Comparison of ENCODE assay signal across 17 mouse cellular contexts in the genomic region with DNA sequence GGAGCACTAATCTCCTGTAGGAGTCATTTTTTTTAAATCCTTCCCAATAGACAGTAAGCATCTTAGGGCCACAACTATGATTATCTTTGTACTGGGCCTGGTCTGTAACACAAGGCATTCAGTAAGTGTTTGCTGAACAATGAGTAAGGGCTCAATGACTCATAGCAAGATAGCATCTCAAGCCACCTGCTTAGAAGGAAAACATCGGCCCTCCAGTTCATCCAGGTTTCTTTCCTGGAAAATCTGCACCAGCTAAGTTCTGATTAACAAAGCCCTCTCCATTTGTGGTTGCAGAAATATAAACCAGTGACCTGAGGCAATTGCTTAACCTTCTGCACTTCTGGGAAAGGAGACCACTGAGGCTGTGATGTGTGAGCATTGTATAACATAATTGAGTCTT. TPM values are rescaled to one million over a fixed set of nuclear protein-coding genes. Genes with fewer than 3 reads are reported as not detected.
"Had no signal": no experiment of that assay in that cellular context is flagged by ENCODE, and none has a peak within 500 bp of the region (broad histone marks: within the 10 kb centered on the region; RNA-seq: fewer than 3 reads in every experiment).

No protein-coding gene starts in this region.

- H3K36me3 ChIP-seq: midbrain, embryonic 12.5 days had no signal

- H3K9ac ChIP-seq: liver, embryonic 12.5 days; lung, embryonic 14.5 days; midbrain, embryonic 12.5 days had no signal

- H3K27me3 ChIP-seq: liver, embryonic 12.5 days; midbrain, embryonic 12.5 days had no signal

- H3K4me3 ChIP-seq: layer of hippocampus, adult 2 months; limb, embryonic 10.5 days; liver, embryonic 12.5 days; midbrain, embryonic 12.5 days had no signal

- H3K9me3 ChIP-seq: limb, embryonic 10.5 days; liver, embryonic 12.5 days; midbrain, embryonic 12.5 days had no signal

- ATAC-seq: liver, embryonic 12.5 days; midbrain, embryonic 16.5 days had no signal

- H3K27ac ChIP-seq: layer of hippocampus, adult 2 months; limb, embryonic 10.5 days; liver, embryonic 12.5 days; midbrain, embryonic 12.5 days had no signal

- H3K4me2 ChIP-seq: liver, embryonic 12.5 days; lung, embryonic 14.5 days; midbrain, embryonic 12.5 days had no signal

- H3K4me1 ChIP-seq: liver, embryonic 12.5 days had no signal

- DNase-seq: kidney, adult 18-20 months; kidney, postnatal 14 days; lung, postnatal 14 days; right cerebral cortex, postnatal 14 days; thymus, adult 2 months; thymus, postnatal 25 days had no signal

RNA-seq across cellular contexts. Expression of a gene that starts 34.9 kb away (rescaled TPM):
- total RNA-seq: layer of hippocampus, adult 2 months; layer of hippocampus, postnatal 10 days; left cerebral cortex, postnatal 10 days; megakaryocyte-erythroid progenitor cell, adult 5-6 weeks had no signal
- polyA plus RNA-seq: limb, embryonic 10.5 days; liver, embryonic 12.5 days; liver, embryonic 16.5 days; midbrain, embryonic 12.5 days; midbrain, embryonic 16.5 days; spleen, adult 2 months; thymus, adult 2 months had no signal

RNA-seq across cellular contexts. Expression of a gene that starts 39.3 kb away (rescaled TPM):
- total RNA-seq: megakaryocyte-erythroid progenitor cell, adult 5-6 weeks had no signal
